Mouse (Mus musculus) midbrain, postnatal 0 days (tissue): ENCODE results near the gene Tcf19. TPM values are rescaled to one million over a fixed set of nuclear protein-coding genes. Genes with fewer than 3 reads are reported as not detected.

ENCODE experiments used
- ATAC-seq: fragments of 200-750 bp; cut with Nextera tagmentation; 2 replicates; pipeline ENCODE4 v1.8.0; 2017; ENCODE audit warnings: moderate number of reproducible peaks, mild to moderate bottlenecking, moderate TSS enrichment, moderate library complexity; ENCODE audit not compliant: low FRiP score
- DNase-seq: peaks from one replicate; pipeline ENCODE4 v3.0.0-alpha.2; 2015; ENCODE audit warnings: low spot score
- H3K27ac ChIP-seq: fragments of 300-500 bp; sonication (generic); 2 replicates; pipeline ENCODE4 v1.5.1; 2014; ENCODE audit warnings: low read depth, mild to moderate bottlenecking, low read length, mixed read lengths
- H3K27me3 ChIP-seq: fragments of 300-500 bp; sonication (generic); 2 replicates; pipeline ENCODE4 v1.6.1; 2014; ENCODE audit warnings: low read length, control low read depth, mixed read lengths; ENCODE audit not compliant: insufficient read depth
- H3K36me3 ChIP-seq: fragments of 300-500 bp; sonication (generic); 2 replicates; pipeline ENCODE4 v1.6.1; 2014; ENCODE audit warnings: low read length, control low read depth, mixed read lengths; ENCODE audit not compliant: insufficient read depth
- H3K4me1 ChIP-seq: fragments of 300-500 bp; sonication (generic); 2 replicates; pipeline ENCODE4 v1.6.1; 2014; ENCODE audit warnings: mild to moderate bottlenecking, control low read depth, antibody characterized with exemption, low read length, mixed read lengths; ENCODE audit not compliant: insufficient read depth
- H3K4me2 ChIP-seq: fragments of 300-500 bp; sonication (generic); 2 replicates; pipeline ENCODE4 v1.6.1; 2014; ENCODE audit warnings: low read depth, mild to moderate bottlenecking, low read length, mixed read lengths; ENCODE audit not compliant: poor library complexity, severe bottlenecking
- H3K4me3 ChIP-seq: fragments of 300-500 bp; sonication (generic); 2 replicates; pipeline ENCODE4 v1.5.1; 2014; ENCODE audit warnings: low read depth, mild to moderate bottlenecking, low read length, moderate library complexity
- H3K9ac ChIP-seq: fragments of 300-500 bp; sonication (generic); replicated peaks from 2 replicates; pipeline ENCODE4 v1.6.1; 2014; ENCODE audit warnings: mild to moderate bottlenecking, low read length, moderate library complexity, mixed read lengths; ENCODE audit not compliant: poor library complexity, severe bottlenecking
- H3K9me3 ChIP-seq: fragments of 300-500 bp; sonication (generic); 2 replicates; pipeline ENCODE4 v1.6.1; 2016; ENCODE audit warnings: low read length, control low read depth
- CTCF ChIP-seq: IDR thresholded peaks from 2 replicates; pipeline ENCODE4 v1.5.1; 2016; ENCODE audit warnings: antibody characterized with exemption, mild to moderate bottlenecking
- WGBS: fragments of 180-500 bp; shearing (Covaris S2); extraction: QIAGEN DNeasy Blood & Tissue Kit; methylation state at CpG from one replicate; pipeline ENCODE4 v1.1.7; 2014; 5-methylcytosine and 5-hydroxymethylcytosine counted together
- polyA plus RNA-seq: library from polyadenylated mRNA; unstranded; fragments of >200 nt; fragmentation: Nextera tagmentation; extraction: Ambion mirVana; gene quantifications from 2 replicates; pipeline ENCODE4 v1.2.1, GENCODE M21; 2015
- total RNA-seq: library from RNA; depleted of rRNA; stranded (reverse); fragments of >200 nt; gene quantifications from 2 replicates; pipeline ENCODE4 v1.2.3, GENCODE M21; 2014

Tcf19 gene
- total and polyA plus RNA-seq, 2 experiments from 2014 or later, result 4.5 to 9.2 TPM

GRCm38 (mm10) chr17:35554761-35555397, 38.3 kb upstream of the Tcf19 start:
- H3K4me3 ChIP-seq, result no peak overlapping the region
- H3K27ac ChIP-seq, result no peak overlapping the region
- no peak for TF ChIP-seq CTCF
- no peak for DNase-seq
- ATAC-seq, result no peak
- no peak overlapping the region for H3K4me2 ChIP-seq
- H3K4me1 ChIP-seq, result no peaks in the 10 kb centered on the region
- H3K9ac ChIP-seq, result no peak overlapping the region
- H3K36me3 ChIP-seq, result no peaks in the 10 kb centered on the region
- no peaks in the 10 kb centered on the region for H3K9me3 ChIP-seq
- 94% methylated on average over 17 of the region's 18 CpGs for WGBS
- no peaks in the 10 kb centered on the region for H3K27me3 ChIP-seq

- H3K4me3 ChIP-seq, result no peak overlapping the region
- DNase-seq, result no peak
- H3K27ac ChIP-seq, result no peak overlapping the region
- no peak overlapping the region for H3K9ac ChIP-seq
- no peaks in the 10 kb centered on the region for H3K9me3 ChIP-seq
- no peaks in the 10 kb centered on the region for H3K36me3 ChIP-seq
- H3K4me1 ChIP-seq, result no peaks in the 10 kb centered on the region
- ATAC-seq, result no peak
- no peak overlapping the region for H3K4me2 ChIP-seq
- no peak for TF ChIP-seq CTCF
- H3K27me3 ChIP-seq, result no peaks in the 10 kb centered on the region
- WGBS, result 81% methylated on average over 5 of the region's 5 CpGs
Measured at GRCm38 (mm10) chr17:35554321-35554720, 37.7 kb upstream of the Tcf19 start.

- Histone ChIP-seq H3K9ac (no peak within 1 kb of the TSS), H3K4me3 (no peak within 1 kb of the TSS), H3K27me3 (no peaks in the 10 kb centered on the region), H3K4me2 (no peak within 1 kb of the TSS), H3K9me3 (no peaks in the 10 kb centered on the region), H3K36me3 (no peaks in the 10 kb centered on the region), H3K27ac (no peak within 1 kb of the TSS), H3K4me1 (no peaks in the 10 kb centered on the region)
- DNase-seq (no peak), ATAC-seq (no peak)
- TF ChIP-seq CTCF, result no peak
- 72% methylated on average over 10 of the region's 10 CpGs for WGBS
Measured at GRCm38 (mm10) chr17:35551881-35552414, 35.3 kb upstream of the Tcf19 start, which contains the start of gene Cdsn. Gene Cdsn (plus strand): TSS chr17:35552128.

GRCm38 (mm10) chr17:35550871-35551270, 34.2 kb upstream of the Tcf19 start:
- Histone ChIP-seq H3K27me3 (no peaks in the 10 kb centered on the region), H3K27ac (no peak overlapping the region), H3K36me3 (no peaks in the 10 kb centered on the region), H3K9me3 (no peaks in the 10 kb centered on the region), H3K4me3 (no peak overlapping the region), H3K4me2 (no peak overlapping the region), H3K9ac (no peak overlapping the region), H3K4me1 (no peaks in the 10 kb centered on the region)
- no peak for TF ChIP-seq CTCF
- 66% methylated on average over 8 of the region's 8 CpGs for WGBS
- no peak for DNase-seq
- no peak for ATAC-seq

DNA sequence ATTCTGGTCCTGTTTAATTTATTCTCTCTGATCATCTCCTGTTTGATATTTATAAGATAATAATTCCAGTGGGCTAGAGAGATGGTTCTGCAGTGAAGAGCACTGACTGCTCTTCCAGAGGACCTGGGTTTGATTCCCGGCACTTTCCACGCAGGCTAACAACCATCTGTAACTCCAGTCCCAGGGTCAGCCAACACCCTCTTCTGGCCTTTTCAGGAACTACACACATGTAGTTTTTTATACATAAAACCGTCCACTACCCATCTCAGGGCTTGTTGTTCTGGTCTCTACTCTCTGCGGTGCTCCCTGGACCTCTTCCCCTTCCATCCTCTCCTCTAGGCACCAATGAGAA, 33.5 kb upstream of the Tcf19 start:
- ATAC-seq (no peak), DNase-seq (no peak)
- H3K27ac ChIP-seq, result no peak overlapping the region
- no peaks in the 10 kb centered on the region for H3K36me3 ChIP-seq
- 96% methylated on average over 4 of the region's 4 CpGs for WGBS
- H3K9me3 ChIP-seq, result no peaks in the 10 kb centered on the region
- H3K4me2 ChIP-seq, result no peak overlapping the region
- no peak for TF ChIP-seq CTCF
- H3K27me3 ChIP-seq, result no peaks in the 10 kb centered on the region
- H3K4me1 ChIP-seq, result no peaks in the 10 kb centered on the region
- no peak overlapping the region for H3K4me3 ChIP-seq
- H3K9ac ChIP-seq, result no peak overlapping the region

DNA sequence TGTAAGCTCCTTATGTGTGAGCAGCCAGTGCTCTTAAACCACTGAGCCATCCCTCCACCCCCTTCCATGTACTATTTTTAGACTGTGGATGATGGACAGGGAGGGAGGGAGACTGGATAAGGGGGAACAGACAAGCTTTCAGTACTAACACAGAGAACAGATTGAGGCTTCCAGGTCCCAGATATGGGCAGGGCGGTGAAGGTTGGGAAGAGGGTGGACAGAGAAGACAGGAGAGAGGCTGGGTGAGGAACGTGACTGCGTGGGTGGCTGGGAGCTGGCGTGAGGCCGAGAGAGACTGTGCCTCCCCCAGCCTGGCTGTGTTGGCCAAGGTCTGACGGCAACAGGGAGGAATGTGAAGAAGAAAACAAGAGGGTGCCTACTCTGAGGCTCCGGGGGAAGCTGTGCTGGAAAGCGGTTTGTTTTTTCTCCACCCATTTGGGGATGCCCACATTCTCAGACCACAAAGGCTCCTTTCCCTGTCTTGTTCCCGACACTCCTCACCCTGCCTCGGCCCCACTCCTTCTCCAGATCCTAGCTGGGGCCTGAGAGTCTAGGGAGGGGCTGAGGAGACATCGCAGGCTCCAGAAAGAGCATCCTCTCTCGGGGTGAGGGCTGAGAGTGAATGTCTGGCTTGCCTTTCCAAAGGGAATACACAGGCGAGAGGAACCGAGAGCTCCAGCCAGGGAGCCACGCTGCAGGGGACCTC, 33.0 kb upstream of the Tcf19 start:
- Histone ChIP-seq H3K4me3 (no peak overlapping the region), H3K27ac (no peak overlapping the region), H3K36me3 (no peaks in the 10 kb centered on the region), H3K4me1 (no peaks in the 10 kb centered on the region), H3K9me3 (no peaks in the 10 kb centered on the region), H3K9ac (no peak overlapping the region), H3K27me3 (no peaks in the 10 kb centered on the region), H3K4me2 (no peak overlapping the region)
- DNase-seq, result peak; percentile 24
- TF ChIP-seq CTCF, result no peak
- WGBS, result 38% methylated on average over 14 of the region's 15 CpGs
- no peak for ATAC-seq
